Mouse (Mus musculus) G1E (cell line): Measurements from ENCODE around the gene Ripk1. TPM values are rescaled to one million over a fixed set of nuclear protein-coding genes. Genes with fewer than 3 reads are reported as not detected.

Experiments used
- ATAC-seq: 2 replicates; pipeline ENCODE4 v1.8.0; 2016; ENCODE audit warnings: mild to moderate bottlenecking; ENCODE audit not compliant: insufficient number of reproducible peaks, poor library complexity, low FRiP score, severe bottlenecking; ENCODE audit errors: extremely low read depth
- DNase-seq: peaks from one replicate; pipeline ENCODE4 v3.0.0; 2012; ENCODE audit warnings: low spot score
- H3K27me3 ChIP-seq: 2 replicates; pipeline ENCODE4 v1.6.1; 2012; ENCODE audit warnings: mild to moderate bottlenecking, low read length, inconsistent platforms; ENCODE audit not compliant: insufficient read depth
- H3K36me3 ChIP-seq: replicated peaks from 2 replicates; pipeline ENCODE3; 2012; ENCODE audit warnings: mild to moderate bottlenecking, inconsistent platforms
- H3K4me1 ChIP-seq: 2 replicates; pipeline ENCODE4 v1.6.1; 2012; ENCODE audit warnings: low read depth, low read length, inconsistent platforms, mixed read lengths; ENCODE audit not compliant: insufficient read depth
- H3K4me3 ChIP-seq: 2 replicates; pipeline ENCODE4 v1.5.1; 2012; ENCODE audit warnings: low read depth, mild to moderate bottlenecking, inconsistent platforms, low read length, moderate library complexity, mixed read lengths
- H3K9me3 ChIP-seq: replicated peaks from 2 replicates; pipeline ENCODE4 v1.6.1; 2012; ENCODE audit warnings: inconsistent platforms
- CTCF ChIP-seq: IDR thresholded peaks from 2 replicates; pipeline ENCODE4 v1.5.1; 2012; ENCODE audit warnings: low read depth, low read length, inconsistent platforms, mixed read lengths
- GATA1 ChIP-seq: IDR thresholded peaks from 2 replicates; pipeline ENCODE4 v1.6.1; 2012; ENCODE audit warnings: borderline replicate concordance, low read length, inconsistent platforms, mixed read lengths
- GATA2 ChIP-seq: IDR thresholded peaks from 2 replicates; pipeline ENCODE4 v1.6.1; 2012; ENCODE audit warnings: low read depth, low read length, inconsistent platforms, borderline replicate concordance
- POLR2AphosphoS5 ChIP-seq: IDR thresholded peaks from 2 replicates; pipeline ENCODE4 v1.6.1; 2012; ENCODE audit warnings: low read depth, low read length, inconsistent platforms; ENCODE audit not compliant: insufficient replicate concordance
- TAL1 ChIP-seq: conservative IDR thresholded peaks from 2 replicates; pipeline ENCODE4 v1.6.1; 2012; ENCODE audit warnings: low read depth, low read length, inconsistent platforms, mixed read lengths
- polyA plus RNA-seq: library from polyadenylated mRNA; stranded (reverse); fragments of >175 nt; gene quantifications from 2 replicates; pipeline ENCODE4 v1.2.3, GENCODE M21; 2012
- total RNA-seq, 2 experiments: library from RNA; stranded (forward) in 1 of 2; stranded (reverse) in 1 of 2; fragments of 200-1000 nt in 1 of 2; fragments of >200 nt in 1 of 2; fragmentation: Nextera tagmentation in 1 of 2; gene quantifications; 2 replicates each; pipeline ENCODE4 v1.2.3; 2014 to 2017

The Ripk1 gene
- total and polyA plus RNA-seq, 3 experiments, result 6.7 to 41.6 (median 27.8) TPM

DNA sequence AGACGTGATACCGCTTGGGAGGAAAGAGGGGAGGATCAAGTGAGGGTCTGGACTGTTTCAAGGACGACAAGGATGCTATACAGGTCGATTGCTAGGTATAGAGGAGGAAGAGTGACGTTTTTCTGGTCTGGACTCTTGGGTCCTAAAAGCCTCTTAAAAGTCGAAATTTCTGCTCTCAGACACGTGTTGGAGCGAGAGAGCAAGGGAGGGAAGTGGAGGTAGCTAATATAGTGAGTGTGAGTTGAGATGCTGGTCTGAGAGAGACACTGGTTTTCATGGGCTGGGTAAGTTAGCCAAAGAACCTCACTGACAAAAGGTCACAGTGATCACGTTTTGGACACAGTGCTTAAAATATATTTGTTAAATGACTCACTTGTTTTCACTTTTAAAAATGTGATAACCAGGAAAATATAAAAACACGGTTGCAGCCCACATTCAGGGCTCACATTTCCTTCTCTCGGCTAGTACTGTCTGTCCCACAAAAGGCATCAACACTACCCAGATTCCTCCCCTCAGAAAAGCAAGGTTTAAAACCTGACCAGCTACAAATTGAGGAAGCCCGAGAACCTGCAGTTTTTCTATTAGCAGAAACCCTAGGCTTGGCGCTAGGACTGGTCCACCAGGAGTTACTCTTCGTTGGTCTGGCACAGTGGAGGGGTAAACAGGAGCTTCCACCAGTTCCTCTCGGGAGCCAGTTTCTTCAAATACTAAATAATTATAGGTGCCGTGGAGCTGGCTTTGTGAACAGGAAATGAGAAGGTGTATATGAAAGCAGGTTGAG lies 76.5 kb downstream of the Ripk1 start:
- H3K9me3 ChIP-seq, result no peaks in the 10 kb centered on the region
- peaks cover 16% of the 10 kb centered on the region for H3K27me3 ChIP-seq
- no peak for DNase-seq
- H3K4me1 ChIP-seq, result peaks cover 23% of the 10 kb centered on the region
- peaks cover 10% of the 10 kb centered on the region for H3K36me3 ChIP-seq
- no peak for ATAC-seq
- H3K4me3 ChIP-seq, result no peak overlapping the region; the same call in 1 of the 2 replicates
- TF ChIP-seq GATA2, result no peak
- TF ChIP-seq TAL1, result no peak
- no peak for TF ChIP-seq GATA1
- TF ChIP-seq POLR2AphosphoS5, result no peak
- TF ChIP-seq CTCF, result no peak

DNA sequence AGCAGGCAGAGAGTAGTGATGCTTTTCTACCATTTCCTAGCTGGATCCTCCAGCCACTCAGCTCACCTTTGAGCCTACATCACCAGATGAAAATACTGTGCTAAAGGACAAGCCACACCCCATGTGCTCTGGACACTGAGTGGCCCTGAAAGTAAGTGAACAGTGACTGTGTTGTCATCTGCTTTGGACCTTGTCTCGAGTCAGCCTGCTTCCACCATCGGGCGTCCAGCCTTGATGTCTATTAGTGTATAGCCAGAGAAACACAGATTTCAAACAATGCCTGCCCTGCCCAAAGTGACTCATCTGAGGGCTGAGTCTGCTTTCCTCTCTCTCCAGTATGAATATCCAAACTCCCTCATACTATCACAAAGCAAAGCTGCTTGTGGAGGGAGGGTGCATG lies 77.6 kb downstream of the Ripk1 start:
- TF ChIP-seq POLR2AphosphoS5 (no peak), CTCF (no peak), TAL1 (no peak), GATA1 (no peak), GATA2 (no peak)
- ATAC-seq (no peak), DNase-seq (no peak)
- H3K27me3 ChIP-seq, result peaks cover 20% of the 10 kb centered on the region
- peaks cover 8% of the 10 kb centered on the region for H3K36me3 ChIP-seq
- H3K4me1 ChIP-seq, result peaks cover 25% of the 10 kb centered on the region
- H3K9me3 ChIP-seq, result no peaks in the 10 kb centered on the region
- H3K4me3 ChIP-seq, result no peak overlapping the region

DNA sequence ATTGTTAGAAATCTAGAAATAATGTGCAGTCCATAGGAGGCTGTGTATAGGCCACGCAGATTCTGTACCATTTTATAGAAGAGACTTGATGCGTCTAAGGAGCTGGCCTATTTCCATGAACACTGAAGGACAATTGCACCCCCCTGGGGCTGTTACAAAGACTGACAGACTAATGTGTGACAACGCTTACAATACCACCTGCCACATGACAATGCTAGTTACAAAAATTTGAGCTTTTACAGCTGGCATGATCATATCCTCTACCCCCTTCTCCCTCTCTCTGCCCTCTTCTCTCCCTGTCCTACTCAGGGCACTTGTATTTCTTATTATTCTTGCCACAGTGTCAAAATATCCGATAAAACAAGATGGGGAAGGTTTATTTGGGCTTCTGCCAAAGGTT lies 79.8 kb downstream of the Ripk1 start:
- H3K4me1 ChIP-seq, result peaks cover 19% of the 10 kb centered on the region
- no peak overlapping the region for H3K4me3 ChIP-seq
- TF ChIP-seq CTCF (no peak), GATA1 (no peak), POLR2AphosphoS5 (no peak), TAL1 (no peak), GATA2 (no peak)
- no peak for DNase-seq
- no peak for ATAC-seq
- H3K36me3 ChIP-seq, result no peaks in the 10 kb centered on the region
- H3K27me3 ChIP-seq, result peaks cover 28% of the 10 kb centered on the region
- no peaks in the 10 kb centered on the region for H3K9me3 ChIP-seq

DNA sequence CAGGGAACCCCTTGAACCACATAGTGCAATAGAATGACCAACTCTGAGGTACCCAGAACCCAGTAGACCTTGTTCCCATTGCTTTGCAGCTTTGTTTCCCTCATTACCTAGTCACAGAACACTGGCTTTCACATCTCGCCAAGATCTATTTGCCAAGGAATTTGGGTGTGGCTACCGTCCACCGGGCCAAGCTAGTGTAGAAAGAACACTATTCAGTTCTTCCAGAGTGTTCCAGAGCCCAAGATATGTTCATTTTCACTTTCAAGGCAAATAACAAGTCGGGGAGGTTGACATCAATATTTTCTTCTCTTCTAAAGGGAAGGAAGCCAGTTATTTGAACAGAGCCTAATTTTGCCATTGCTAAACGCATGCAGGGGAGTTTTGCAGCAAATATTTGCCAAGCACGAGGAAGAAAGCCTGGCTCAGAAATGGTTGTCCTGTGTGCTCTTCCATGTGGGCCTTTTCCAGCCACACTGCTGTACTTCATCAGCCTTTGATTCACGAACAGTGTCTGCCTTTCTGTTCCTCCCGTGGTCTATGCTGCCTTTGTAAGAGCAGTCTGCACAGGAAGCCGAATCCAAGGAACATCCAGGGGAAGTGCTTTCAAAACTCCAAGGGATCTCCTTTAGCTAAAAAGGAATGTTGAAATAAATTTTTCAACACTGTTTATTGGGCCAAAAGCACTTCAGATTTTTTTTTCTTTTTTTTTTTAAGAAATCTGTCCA lies 82.0 kb downstream of the Ripk1 start:
- Histone ChIP-seq H3K36me3 (no peaks in the 10 kb centered on the region), H3K9me3 (no peaks in the 10 kb centered on the region)
- ATAC-seq, result no peak

More for the DNA sequence above, 82.0 kb downstream of the Ripk1 start:
- Histone ChIP-seq H3K27me3 (peaks cover 37% of the 10 kb centered on the region), H3K4me1 (peaks cover 2% of the 10 kb centered on the region; the same call in 1 of the 2 replicates), H3K4me3 (no peak overlapping the region)
- TF ChIP-seq GATA1, result no peak
- TF ChIP-seq GATA2, result no peak
- no peak for TF ChIP-seq CTCF
- TF ChIP-seq POLR2AphosphoS5, result no peak
- TF ChIP-seq TAL1, result no peak
- DNase-seq, result no peak

Other genes with a start within 250 kb of the Ripk1 start
- not detected in 2 replicates for gene Serpinb6e, start 159.0 kb upstream of the Ripk1 start, total RNA-seq (2014; fragmentation: Nextera tagmentation)
- gene Serpinb6e, start 159.0 kb upstream of the Ripk1 start, total RNA-seq (2017), result not detected in 2 replicates
- gene Serpinb6e, start 159.0 kb upstream of the Ripk1 start, polyA plus RNA-seq, result not detected in 2 replicates
- gene Serpinb6c, start 96.7 kb upstream of the Ripk1 start, total RNA-seq (2014; fragmentation: Nextera tagmentation), result not detected in 2 replicates
- not detected in 2 replicates for gene Serpinb6c, start 96.7 kb upstream of the Ripk1 start, total RNA-seq (2017)
- not detected in 2 replicates for gene Serpinb6c, start 96.7 kb upstream of the Ripk1 start, polyA plus RNA-seq
- 11.8 and 13.8 TPM in 2 replicates for gene Nqo2, start 37.7 kb upstream of the Ripk1 start, total RNA-seq (2014; fragmentation: Nextera tagmentation)
- gene Nqo2, start 37.7 kb upstream of the Ripk1 start, total RNA-seq (2017), result 12.4 and 13.1 TPM in 2 replicates
- gene Nqo2, start 37.7 kb upstream of the Ripk1 start, polyA plus RNA-seq, result 0.29 and 0.55 TPM in 2 replicates
- gene Serpinb6a, start 431 bp downstream of the Ripk1 start, total RNA-seq (2014; fragmentation: Nextera tagmentation), result 12.1 and 22.7 TPM in 2 replicates
- 9.8 and 10.9 TPM in 2 replicates for gene Serpinb6a, start 431 bp downstream of the Ripk1 start, total RNA-seq (2017)
- gene Serpinb6a, start 431 bp downstream of the Ripk1 start, polyA plus RNA-seq, result 2.1 and 3.8 TPM in 2 replicates
- 33.3 and 40.9 TPM in 2 replicates for gene Bphl, start 35.2 kb downstream of the Ripk1 start, total RNA-seq (2014; fragmentation: Nextera tagmentation)
- 30.5 and 36.7 TPM in 2 replicates for gene Bphl, start 35.2 kb downstream of the Ripk1 start, total RNA-seq (2017)
- 11.2 and 13.6 TPM in 2 replicates for gene Bphl, start 35.2 kb downstream of the Ripk1 start, polyA plus RNA-seq
- gene Tubb2a, start 75.6 kb downstream of the Ripk1 start, total RNA-seq (2014; fragmentation: Nextera tagmentation), result 2.5 and 4.4 TPM in 2 replicates
- gene Tubb2a, start 75.6 kb downstream of the Ripk1 start, total RNA-seq (2017), result 63.8 and 86.5 TPM in 2 replicates
- gene Tubb2a, start 75.6 kb downstream of the Ripk1 start, polyA plus RNA-seq, result 8.5 and 16.7 TPM in 2 replicates
- 3.5 and 4.0 TPM in 2 replicates for gene Tubb2b, start 128.1 kb downstream of the Ripk1 start, total RNA-seq (2014; fragmentation: Nextera tagmentation)
- 9.7 and 15.9 TPM in 2 replicates for gene Tubb2b, start 128.1 kb downstream of the Ripk1 start, total RNA-seq (2017)
- gene Tubb2b, start 128.1 kb downstream of the Ripk1 start, polyA plus RNA-seq, result 2.6 and 3.8 TPM in 2 replicates
- 5.9 and 13.4 TPM in 2 replicates for gene Psmg4, start 160.6 kb downstream of the Ripk1 start, total RNA-seq (2014; fragmentation: Nextera tagmentation)
- 126 and 143 TPM in 2 replicates for gene Psmg4, start 160.6 kb downstream of the Ripk1 start, total RNA-seq (2017)
- 22.7 and 38.1 TPM in 2 replicates for gene Psmg4, start 160.6 kb downstream of the Ripk1 start, polyA plus RNA-seq